Mouse (Mus musculus): ENCODE results near the gene Gsta3.
A peak's percentile ranks its signal among the peaks of the same experiment; 100 is the strongest.
"Not testable (repeated sequence)": the region's sequence is repeated elsewhere in the genome, so short reads cannot be mapped to it uniquely, and the experiment has no call there.

The Gsta3 gene

GRCm38 (mm10) chr1:21253856-21254255 is 13.5 kb downstream of the Gsta3 start:
- DNase-seq (ENCODE audit: low spot score): no peak

DNA sequence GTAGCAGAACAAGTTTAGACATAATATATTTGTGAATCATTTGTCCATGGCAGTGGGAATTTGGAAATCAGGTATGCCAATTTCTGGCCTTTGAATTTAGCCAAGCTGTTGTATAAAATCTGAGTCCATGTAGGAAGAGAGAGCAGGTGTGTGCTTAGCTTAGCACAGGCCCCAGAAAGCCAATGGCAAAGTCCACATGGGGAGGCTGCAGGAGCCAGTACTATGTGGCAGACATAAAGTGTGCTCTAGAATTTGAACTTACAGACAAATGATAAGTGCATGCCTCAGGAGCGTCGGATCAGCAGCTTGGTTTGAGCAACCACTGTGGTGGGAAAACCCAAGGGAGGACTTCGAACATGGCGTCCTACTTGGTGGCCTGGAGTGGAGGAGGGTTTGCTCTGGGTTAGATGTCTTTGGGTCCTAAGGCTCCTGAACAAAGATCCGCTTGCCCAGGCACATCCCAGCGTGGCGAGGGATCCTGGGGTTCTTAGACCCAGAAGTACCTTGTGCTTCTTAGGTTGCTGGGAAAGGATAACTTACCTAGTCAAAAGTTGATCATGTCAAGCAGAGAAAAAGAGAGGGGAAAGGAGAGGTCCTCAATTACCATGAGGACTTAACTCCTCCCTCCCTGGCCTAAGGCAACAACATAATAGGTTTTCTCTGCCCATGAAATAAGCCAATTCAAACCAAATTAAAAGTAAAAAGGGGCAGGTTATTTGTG is 15.4 kb downstream of the Gsta3 start:
- no peak for DNase-seq (ENCODE audit: low spot score)

- DNase-seq (ENCODE audit: low spot score): no peak
Measured at GRCm38 (mm10) chr1:21256391-21256790, 16.0 kb downstream of the Gsta3 start.

DNA sequence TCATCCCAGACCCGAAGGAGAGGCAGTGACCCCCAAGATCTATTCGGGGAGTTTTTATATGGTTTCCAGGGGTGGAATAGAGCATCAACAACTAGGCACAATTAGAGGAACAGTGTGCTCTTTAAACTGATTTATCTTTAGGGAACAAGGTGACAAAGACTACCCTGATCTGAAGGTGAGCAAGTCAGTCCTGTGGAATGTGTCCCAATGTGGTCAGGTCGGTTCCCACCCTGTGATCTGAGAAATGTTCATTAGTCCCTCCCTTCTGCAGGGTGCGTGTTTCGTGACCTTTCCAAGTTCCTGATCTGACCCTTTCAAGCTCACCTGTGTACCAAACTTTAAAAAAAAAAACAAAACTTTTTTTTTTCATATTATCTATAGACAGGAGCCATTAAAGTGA is 16.5 kb downstream of the Gsta3 start:
- DNase-seq (ENCODE audit: low spot score): no peak

GRCm38 (mm10) chr1:21259981-21260380 is 19.6 kb downstream of the Gsta3 start:
- DNase-seq (ENCODE audit: low spot score): not testable (repeated sequence)

- DNase-seq (ENCODE audit: low spot score): no peak
Measured at GRCm38 (mm10) chr1:21262401-21262800, 22.0 kb downstream of the Gsta3 start.

- no peak for DNase-seq (ENCODE audit: low spot score)
Measured at GRCm38 (mm10) chr1:21263986-21264385, 23.6 kb downstream of the Gsta3 start.

DNA sequence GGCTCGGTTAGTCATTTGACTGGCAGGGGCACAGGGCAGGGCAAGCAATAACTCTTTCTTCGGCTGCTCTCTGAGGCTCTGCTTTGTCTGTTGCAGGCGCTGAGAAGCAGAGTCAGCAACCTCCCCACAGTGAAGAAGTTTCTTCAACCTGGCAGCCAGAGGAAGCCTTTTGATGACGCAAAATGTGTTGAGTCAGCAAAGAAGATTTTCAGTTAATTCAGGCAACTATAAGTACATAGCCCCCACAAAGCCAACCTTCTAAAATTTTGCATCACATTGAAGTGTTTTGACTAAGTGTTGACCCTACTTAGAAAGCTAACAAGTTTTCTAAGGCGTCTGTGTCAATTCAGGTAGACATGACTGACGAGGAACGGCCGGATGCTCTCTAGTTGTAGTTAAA is 24.4 kb downstream of the Gsta3 start:
- DNase-seq (ENCODE audit: low spot score): no peak

- DNase-seq (ENCODE audit: low spot score): no peak
Measured at GRCm38 (mm10) chr1:21266766-21267165, 26.4 kb downstream of the Gsta3 start.

- not testable (repeated sequence) for DNase-seq (ENCODE audit: low spot score)
Measured at GRCm38 (mm10) chr1:21267466-21267865, 27.1 kb downstream of the Gsta3 start.

GRCm38 (mm10) chr1:21271343-21272055 is 31.1 kb downstream of the Gsta3 start:
- DNase-seq (ENCODE audit: low spot score): peak; percentile 35

GRCm38 (mm10) chr1:21272056-21272431 is 31.7 kb downstream of the Gsta3 start:
- no peak for DNase-seq (ENCODE audit: low spot score)

DNA sequence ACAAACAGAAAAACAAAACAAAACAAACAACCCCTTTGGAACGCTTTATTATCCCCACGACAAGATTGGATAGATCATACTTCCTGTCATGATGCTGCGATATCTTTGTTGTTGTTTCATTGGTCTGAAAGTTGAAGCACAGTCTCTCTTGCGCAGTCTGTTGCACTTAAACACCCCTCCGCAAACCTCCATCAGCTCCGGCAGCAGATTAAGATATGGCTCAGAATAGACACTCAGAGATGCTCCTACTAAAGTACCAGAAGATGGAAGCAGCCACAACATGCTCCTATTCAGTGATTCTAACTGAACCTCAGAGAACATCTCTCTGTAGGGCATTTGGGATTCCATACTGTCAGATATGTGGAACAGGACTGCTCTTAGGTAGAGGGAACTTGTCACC is 32.7 kb downstream of the Gsta3 start:
- no peak for DNase-seq (ENCODE audit: low spot score)

DNA sequence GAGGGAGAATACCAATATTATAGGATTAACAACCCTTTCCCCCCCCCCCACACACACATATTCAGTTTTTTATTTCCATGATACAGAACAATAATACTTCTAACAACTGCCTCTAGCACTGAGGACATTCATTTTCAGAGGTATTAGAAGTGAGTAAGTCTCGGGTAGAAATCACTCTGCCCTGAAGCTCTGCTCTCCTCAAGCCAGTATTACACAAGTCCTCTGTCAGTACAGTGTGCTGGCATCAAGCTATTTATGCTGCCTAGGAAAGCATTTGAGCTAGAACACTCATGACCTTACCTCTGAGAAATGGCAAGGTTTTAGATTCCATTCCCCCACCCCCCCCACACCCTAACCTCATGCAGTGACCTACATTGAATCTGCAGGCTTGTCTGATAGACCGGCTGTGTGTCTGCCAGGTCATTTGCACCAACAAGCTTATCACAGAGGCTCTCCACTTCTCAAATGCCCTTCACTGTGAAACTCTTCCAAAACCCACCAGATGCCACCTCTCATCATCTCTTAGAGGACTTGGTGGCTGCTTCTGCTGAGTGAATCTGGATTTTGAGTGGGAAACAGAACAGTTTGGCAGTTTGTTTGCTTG is 34.1 kb downstream of the Gsta3 start:
- DNase-seq (ENCODE audit: low spot score): no peak

- not testable (repeated sequence) for DNase-seq (ENCODE audit: low spot score)
Measured at GRCm38 (mm10) chr1:21275366-21275765, 35.0 kb downstream of the Gsta3 start.

GRCm38 (mm10) chr1:21276158-21276557 is 35.8 kb downstream of the Gsta3 start:
- not testable (repeated sequence) for DNase-seq (ENCODE audit: low spot score)

GRCm38 (mm10) chr1:21280306-21280705 is 39.9 kb downstream of the Gsta3 start:
- DNase-seq (ENCODE audit: low spot score): no peak

DNA sequence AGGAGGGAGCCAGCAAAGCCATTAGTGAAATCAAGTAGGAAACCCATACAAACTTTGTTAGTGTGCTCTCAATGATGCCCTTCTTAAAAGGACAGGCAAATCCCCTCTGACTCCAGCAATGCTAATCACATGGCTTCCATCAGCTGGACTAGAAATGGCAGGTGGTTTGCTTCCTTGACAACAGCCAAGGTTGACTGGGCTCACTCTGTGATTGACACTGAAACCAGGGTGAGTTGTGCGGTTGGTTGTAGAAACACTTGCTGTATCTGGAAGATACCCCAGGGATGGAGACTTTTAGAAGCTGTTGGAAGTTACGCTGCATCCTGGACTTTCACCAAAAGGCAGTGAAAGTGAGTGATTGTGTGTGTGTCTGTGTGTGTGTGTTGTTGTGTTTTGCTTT is 44.3 kb downstream of the Gsta3 start:
- DNase-seq (ENCODE audit: low spot score): not testable (repeated sequence)

- DNase-seq (ENCODE audit: low spot score): no peak
Measured at GRCm38 (mm10) chr1:21291394-21291793, 51.0 kb downstream of the Gsta3 start.

GRCm38 (mm10) chr1:21292590-21292989 is 52.2 kb downstream of the Gsta3 start:
- DNase-seq (ENCODE audit: low spot score): no peak

DNA sequence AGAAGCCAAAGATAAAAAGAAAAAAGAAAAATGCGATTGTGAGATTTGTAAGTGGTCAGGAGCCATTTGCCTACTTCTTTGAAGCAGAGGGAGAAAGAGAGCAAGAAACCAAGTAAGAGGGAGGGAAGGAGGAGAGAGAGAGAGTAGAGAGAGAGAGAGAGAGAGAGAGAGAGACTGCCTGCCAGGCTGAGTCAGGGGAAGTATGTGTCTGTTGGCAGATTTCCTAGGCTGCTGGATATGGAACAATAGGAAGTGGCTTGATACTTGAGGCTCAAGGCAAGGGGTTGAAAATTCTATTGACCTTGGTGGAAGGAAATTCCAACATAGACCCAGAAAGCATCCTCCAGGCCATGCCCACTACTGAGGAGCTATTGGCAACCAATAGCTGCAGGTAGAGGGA is 55.8 kb downstream of the Gsta3 start:
- no peak for DNase-seq (ENCODE audit: low spot score)

DNA sequence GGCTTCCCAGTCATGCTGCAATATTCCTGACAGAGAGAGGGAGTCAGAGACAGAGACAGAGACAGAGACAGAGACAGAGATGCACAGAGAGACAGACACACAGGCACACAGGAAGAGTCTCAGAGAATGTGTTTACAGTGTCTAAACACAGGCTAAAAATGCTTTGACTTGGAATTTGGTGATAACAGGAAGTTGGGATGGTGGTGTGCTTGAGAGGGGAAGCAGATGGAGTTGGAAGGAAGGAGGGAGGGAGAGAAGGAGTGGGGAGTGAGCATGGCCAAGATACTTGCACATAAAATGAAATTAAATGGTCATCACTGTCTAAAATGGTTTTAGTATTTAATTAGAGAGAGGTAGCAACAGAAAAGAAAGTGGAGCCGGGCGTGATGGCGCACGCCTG is 57.7 kb downstream of the Gsta3 start:
- no peak for DNase-seq (ENCODE audit: low spot score)

- no peak for DNase-seq (ENCODE audit: low spot score)
Measured at GRCm38 (mm10) chr1:21299826-21300225, 59.4 kb downstream of the Gsta3 start.
